Mouse (Mus musculus) adrenal gland, postnatal 36 days (tissue): Measurements from ENCODE around the gene Ccdc149. TPM values are rescaled to one million over a fixed set of nuclear protein-coding genes. Genes with fewer than 3 reads are reported as not detected.

Source experiments
- total RNA-seq, 2 experiments: library from RNA; stranded (reverse); gene quantifications; 2 replicates each; pipeline ENCODE4 v1.2.3; 2021

Ccdc149 gene
- total RNA-seq, 2 experiments from 2014 or later, result 4.9 to 8.3 TPM

Other genes starting within 250 kb of the Ccdc149 start
- 100 to 1,000 TPM; 172 to 223 TPM for gene Sod3, start 107.7 kb downstream of the Ccdc149 start, total RNA-seq
- gene Lgi2, start 94.9 kb upstream of the Ccdc149 start, total RNA-seq, result 1 to 10 TPM; 1.1 to 2.4 TPM
- 10 to 100 TPM; 15.0 to 18.7 TPM for gene Sepsecs, start 198.2 kb upstream of the Ccdc149 start, total RNA-seq